Mouse (Mus musculus) lung, adult 2 months (tissue): Measurements from ENCODE around the gene Wfdc5.

Experiments
- CTCF ChIP-seq: fragments of 200-500 bp; IDR thresholded peaks from 2 replicates; pipeline ENCODE4 v1.5.1; 2011; ENCODE audit warnings: mild to moderate bottlenecking, low read length, control low read depth; ENCODE audit not compliant: insufficient read depth
- POLR2A ChIP-seq: fragments of 200-500 bp; IDR thresholded peaks from 2 replicates; pipeline ENCODE4 v1.6.1; 2011; ENCODE audit warnings: low read depth, mild to moderate bottlenecking, control low read depth, low read length, borderline replicate concordance; ENCODE audit errors: extremely low read depth

GRCm38 (mm10) chr2:164177831-164178230 lies 4.7 kb downstream of the Wfdc5 start:
- TF ChIP-seq POLR2A (no peak), CTCF (no peak)
